Comparison of ENCODE assay signal across 15 mouse cellular contexts in the genomic region with DNA sequence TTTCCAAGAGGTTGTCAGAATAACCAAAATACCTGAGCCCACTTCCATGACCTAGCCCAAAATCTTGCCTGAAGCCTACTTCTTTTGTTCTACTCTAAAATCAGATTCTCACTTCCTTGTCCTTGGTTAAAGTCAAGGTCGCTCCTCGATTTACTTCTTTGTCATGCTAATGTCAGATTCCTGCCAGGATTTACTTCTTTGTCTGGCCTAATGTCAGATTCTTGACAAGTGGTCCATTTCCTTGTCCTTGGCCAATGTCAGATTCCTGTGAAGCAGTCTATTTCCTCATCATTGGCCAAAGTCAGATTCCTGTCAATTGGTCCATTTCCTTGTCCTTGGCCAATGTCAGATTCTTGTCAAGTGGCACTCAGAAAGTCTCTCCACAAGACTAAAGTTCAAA. TPM values are rescaled to one million over a fixed set of nuclear protein-coding genes. Genes with fewer than 3 reads are reported as not detected.
DNase-seq lines count a peak whose midpoint lies in the region.
"Had no signal": no experiment of that assay in that cellular context is flagged by ENCODE, and none has a peak within 500 bp of the region (broad histone marks: within the 10 kb centered on the region; RNA-seq: fewer than 3 reads in every experiment).

No protein-coding gene starts in this region.

- DNase-seq in ES-CJ7 (ENCODE audit: low read depth, low spot score): peak; percentile 97
- peak; percentile 98 for DNase-seq in R1 (ENCODE audit: low read depth, low spot score)
- peak; percentile 95 for DNase-seq in ZHBTc4 (ENCODE audit: low read depth, low spot score)
- no peak for DNase-seq in frontal cortex, adult 2 months (ENCODE audit: extremely low spot score in 1 of 2, low spot score in 1 of 2)
- DNase-seq in cerebellum, adult 11 months: no peak
- DNase-seq in embryo, embryonic 10 days (ENCODE audit: low spot score): no peak
- DNase-seq: adrenal gland, adult 2 months; adrenal gland, postnatal 10 days; adrenal gland, postnatal 25 days; cerebellum, adult 11-12 months; cerebellum, adult 2 months; cerebellum, adult 9-10 months; cerebellum, postnatal 10 days; cerebellum, postnatal 25 days; embryo, embryonic 11 days had no signal

RNA-seq across cellular contexts. Expression of a gene that starts 27.6 kb away (rescaled TPM):
- polyA plus RNA-seq in frontal cortex, adult 2 months (2012; rRNA removed): 59.3 and 66.9 TPM in 2 replicates

Comparison
In these comparisons a context has a peak if more than half of its experiments do, and no peak if none do; other contexts are left out.
1. DNase-seq: peak in ES-CJ7 (single experiment), R1 (single experiment) and ZHBTc4 (single experiment); none in frontal cortex, adult 2 months (0 of 2), cerebellum, adult 11 months (single experiment) and embryo, embryonic 10 days (single experiment).